Mouse (Mus musculus) kidney, postnatal 10 days (tissue): ENCODE measurements around the gene Moxd2.

Source experiments
- DNase-seq: peaks from one replicate; pipeline ENCODE4 v3.0.0; 2021; ENCODE audit warnings: mixed read lengths

Moxd2 gene

GRCm38 (mm10) chr6:40887394-40887793, at the start of gene Moxd2:
TSS of gene Moxd2 (minus strand) at chr6:40887494.
- DNase-seq = no peak

GRCm38 (mm10) chr6:40919954-40920353, 32.7 kb upstream of the Moxd2 start:
- DNase-seq = no peak

- no peak for DNase-seq
Measured at GRCm38 (mm10) chr6:40900287-40900686, 13.0 kb upstream of the Moxd2 start, which contains the start of gene Prss58. TSS of gene Prss58 (minus strand) at chr6:40900387.

GRCm38 (mm10) chr6:40894716-40895115, 7.4 kb upstream of the Moxd2 start:
- DNase-seq = no peak

GRCm38 (mm10) chr6:40893577-40893976, 6.3 kb upstream of the Moxd2 start:
- DNase-seq = peak; percentile 32

GRCm38 (mm10) chr6:40891754-40892153, 4.5 kb upstream of the Moxd2 start:
- DNase-seq = no peak

- DNase-seq = no peak
Measured at GRCm38 (mm10) chr6:40890973-40891372, 3.7 kb upstream of the Moxd2 start.

GRCm38 (mm10) chr6:40845283-40845682, 42.0 kb downstream of the Moxd2 start:
- DNase-seq = no peak
